Mouse (Mus musculus) neural tube, embryonic 14.5 days (tissue): ENCODE measurements around the gene Msx1. TPM values are rescaled to one million over a fixed set of nuclear protein-coding genes. Genes with fewer than 3 reads are reported as not detected.

Experiments used
- ATAC-seq: fragments of 200-750 bp; cut with Nextera tagmentation; 2 replicates; pipeline ENCODE4 v1.8.0; 2017; ENCODE audit warnings: low read depth, mild to moderate bottlenecking, moderate TSS enrichment, moderate library complexity
- H3K27ac ChIP-seq: fragments of 300-500 bp; sonication (generic); 2 replicates; pipeline ENCODE4 v1.5.1; 2014; ENCODE audit warnings: low read depth, mild to moderate bottlenecking, control low read depth, low read length, moderate library complexity, mixed read lengths
- H3K27me3 ChIP-seq: fragments of 300-500 bp; sonication (generic); 2 replicates; pipeline ENCODE4 v1.6.1; 2014; ENCODE audit warnings: low read length; ENCODE audit not compliant: control insufficient read depth, insufficient read depth
- H3K36me3 ChIP-seq: fragments of 300-500 bp; sonication (generic); 2 replicates; pipeline ENCODE4 v1.6.1; 2014; ENCODE audit warnings: low read length, mixed read lengths; ENCODE audit not compliant: control insufficient read depth, insufficient read depth
- H3K4me1 ChIP-seq: fragments of 300-500 bp; sonication (generic); 2 replicates; pipeline ENCODE4 v1.6.1; 2014; ENCODE audit warnings: low read length; ENCODE audit not compliant: control insufficient read depth, insufficient read depth
- H3K4me2 ChIP-seq: fragments of 300-500 bp; sonication (generic); 2 replicates; pipeline ENCODE4 v1.6.1; 2014; ENCODE audit warnings: mild to moderate bottlenecking, low read depth, low read length, control low read depth
- H3K4me3 ChIP-seq: fragments of 300-500 bp; sonication (generic); 2 replicates; pipeline ENCODE4 v1.5.1; 2014; ENCODE audit warnings: low read depth, low read length, control low read depth, mixed read lengths
- H3K9ac ChIP-seq: fragments of 300-500 bp; sonication (generic); replicated peaks from 2 replicates; pipeline ENCODE4 v1.6.1; 2014; ENCODE audit warnings: low read depth, mild to moderate bottlenecking, control low read depth, low read length, mixed read lengths
- H3K9me3 ChIP-seq: fragments of 300-500 bp; sonication (generic); 2 replicates; pipeline ENCODE4 v1.6.1; 2016; ENCODE audit warnings: low read length; ENCODE audit not compliant: control insufficient read depth
- WGBS: fragments of 180-500 bp; shearing (Covaris S2); extraction: QIAGEN DNeasy Blood & Tissue Kit; methylation state at CpG from one replicate; pipeline ENCODE4 v1.1.7; 2014; 5-methylcytosine and 5-hydroxymethylcytosine counted together
- polyA plus RNA-seq: library from polyadenylated mRNA; unstranded; fragments of >200 nt; fragmentation: Nextera tagmentation; extraction: Ambion mirVana; gene quantifications from 2 replicates; pipeline ENCODE4 v1.2.1, GENCODE M21; 2014

The Msx1 gene
- polyA plus RNA-seq, 1 experiment from 2014 or later = 11.8 TPM

DNA sequence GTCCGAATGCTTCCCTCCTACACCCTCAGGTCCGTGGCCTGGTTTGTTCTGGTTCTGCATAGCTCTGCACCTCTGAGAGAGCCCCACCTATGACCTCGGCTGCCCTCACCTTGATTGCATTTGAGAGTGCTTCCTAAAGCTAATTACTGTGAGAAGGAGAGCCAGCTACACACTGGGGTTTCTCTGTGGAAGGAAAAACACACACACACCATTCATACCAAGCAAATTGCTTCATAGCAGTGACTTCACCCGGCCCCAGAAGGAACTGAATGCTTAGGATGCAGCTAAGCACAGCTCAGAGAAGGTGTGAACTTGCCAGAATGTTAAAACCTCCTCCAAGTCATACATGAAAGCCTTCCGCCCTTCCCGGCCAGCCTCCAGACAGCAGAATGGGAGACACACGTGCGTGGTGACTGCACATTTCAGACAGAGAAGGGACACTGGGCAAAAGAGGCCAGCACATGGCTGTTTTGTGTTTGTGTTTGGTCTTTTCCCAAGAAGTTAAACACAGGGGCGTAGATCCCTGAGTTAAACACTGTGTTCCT is 39.5 kb downstream of the Msx1 start:
- Histone ChIP-seq H3K4me2 (no peak overlapping the region), H3K4me3 (no peak overlapping the region), H3K9me3 (no peaks in the 10 kb centered on the region), H3K9ac (no peak overlapping the region), H3K36me3 (no peaks in the 10 kb centered on the region), H3K27ac (no peak overlapping the region), H3K27me3 (no peaks in the 10 kb centered on the region), H3K4me1 (no peaks in the 10 kb centered on the region)
- 85% methylated on average over 9 of the region's 9 CpGs for WGBS
- no peak for ATAC-seq

DNA sequence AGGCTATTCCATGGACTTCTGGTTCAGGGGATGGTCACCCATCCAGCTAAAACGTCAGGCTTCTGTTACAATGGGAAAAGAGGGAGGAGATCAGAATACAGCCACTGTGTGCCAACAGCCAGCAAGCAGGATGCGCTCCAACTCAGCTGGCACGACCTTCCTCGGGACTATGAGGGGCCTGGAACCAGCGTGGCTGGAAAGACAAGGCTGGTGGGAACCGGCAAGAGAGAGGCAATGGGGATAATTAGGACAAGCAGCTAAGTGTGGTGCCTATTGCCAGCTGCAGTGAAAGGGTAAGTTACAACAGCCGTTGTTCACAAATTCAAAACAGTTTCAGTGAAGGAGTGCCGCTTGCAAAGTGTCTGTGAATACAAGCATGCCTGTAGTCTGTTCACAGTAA is 41.1 kb downstream of the Msx1 start:
- WGBS = 53% methylated on average over 8 of the region's 8 CpGs
- Histone ChIP-seq H3K9ac (no peak overlapping the region), H3K36me3 (no peaks in the 10 kb centered on the region), H3K27ac (no peak overlapping the region), H3K4me3 (no peak overlapping the region), H3K9me3 (no peaks in the 10 kb centered on the region), H3K4me1 (no peaks in the 10 kb centered on the region), H3K4me2 (no peak overlapping the region), H3K27me3 (no peaks in the 10 kb centered on the region)
- ATAC-seq = no peak

DNA sequence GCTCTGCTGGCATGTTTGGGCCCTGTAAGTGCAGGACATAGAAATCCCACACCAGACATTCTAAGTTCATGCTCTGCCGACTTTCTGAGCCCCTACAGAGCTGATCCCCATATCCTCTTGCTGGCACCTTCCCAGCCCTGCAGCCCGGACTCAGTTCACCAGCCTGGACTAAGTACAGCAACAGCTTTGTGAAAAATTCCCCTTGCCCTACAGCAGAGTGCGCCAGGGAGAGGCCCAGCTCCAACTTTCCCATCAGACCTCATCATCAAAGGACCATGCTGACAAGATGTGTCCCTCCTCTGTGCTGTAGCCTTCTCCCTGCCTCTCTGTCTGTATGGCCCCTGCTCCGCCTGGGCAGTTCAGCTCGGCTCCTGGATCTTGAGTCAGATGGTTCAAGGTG is 48.7 kb downstream of the Msx1 start:
- Histone ChIP-seq H3K27me3 (0 out of 2 replicates have a peak, but pooled peaks cover 4% of the 10 kb centered on the region), H3K4me1 (no peaks in the 10 kb centered on the region), H3K4me2 (no peak overlapping the region), H3K4me3 (no peak overlapping the region), H3K27ac (no peak overlapping the region), H3K9me3 (no peaks in the 10 kb centered on the region), H3K9ac (no peak overlapping the region), H3K36me3 (no peaks in the 10 kb centered on the region)
- 52% methylated on average over 5 of the region's 5 CpGs for WGBS
- no peak for ATAC-seq

DNA sequence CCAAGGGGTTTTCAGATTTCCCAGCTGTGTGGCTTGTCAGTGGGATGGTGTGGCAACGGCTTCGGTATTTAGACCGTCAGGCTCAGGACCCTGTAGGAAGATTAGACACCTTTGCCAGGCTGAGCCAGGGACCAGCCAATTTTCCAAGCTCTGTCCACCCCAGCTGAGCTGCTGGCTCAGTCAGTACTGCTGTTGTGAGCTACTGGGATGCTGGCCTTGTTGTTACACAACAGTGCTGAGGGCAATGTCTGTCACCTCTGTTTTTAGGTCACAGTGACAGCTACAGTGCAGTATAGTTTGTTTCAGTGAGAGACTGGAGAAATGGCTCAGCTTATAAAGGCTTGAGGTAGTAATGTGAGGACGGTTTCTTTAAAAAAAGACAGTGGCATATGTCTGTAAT is 50.4 kb downstream of the Msx1 start:
- H3K9ac ChIP-seq = no peak overlapping the region
- 91% methylated on average over 4 of the region's 4 CpGs for WGBS
- H3K4me3 ChIP-seq = no peak overlapping the region
- 0 out of 2 replicates have a peak, but pooled peaks cover 4% of the 10 kb centered on the region for H3K27me3 ChIP-seq
- no peaks in the 10 kb centered on the region for H3K9me3 ChIP-seq
- no peak for ATAC-seq
- no peak overlapping the region for H3K27ac ChIP-seq
- H3K36me3 ChIP-seq = no peaks in the 10 kb centered on the region
- H3K4me1 ChIP-seq = 0 out of 2 replicates have a peak, but pooled peaks cover 5% of the 10 kb centered on the region
- H3K4me2 ChIP-seq = no peak overlapping the region

DNA sequence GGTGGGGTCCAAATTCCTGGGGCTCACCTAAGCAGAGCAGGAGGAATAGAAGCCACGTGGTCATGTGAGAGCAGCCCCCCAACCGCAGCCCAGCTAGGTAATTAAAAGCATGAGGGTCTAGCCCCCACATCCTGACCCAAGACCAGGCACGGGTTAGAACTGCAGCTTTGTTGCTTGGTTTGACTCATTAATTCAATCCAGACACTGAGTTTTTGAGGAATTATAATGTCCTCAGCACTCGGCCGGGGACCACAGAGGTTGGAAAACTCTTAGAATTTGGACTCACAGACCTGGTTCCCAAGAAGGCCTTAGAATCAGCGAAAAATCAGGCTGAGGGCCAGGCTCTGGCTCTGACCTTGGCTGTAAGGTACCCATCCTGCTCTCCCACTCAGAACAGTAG is 53.5 kb downstream of the Msx1 start:
- Histone ChIP-seq H3K4me2 (no peak overlapping the region), H3K9me3 (no peaks in the 10 kb centered on the region), H3K4me3 (no peak overlapping the region), H3K27ac (no peak overlapping the region), H3K36me3 (no peaks in the 10 kb centered on the region), H3K4me1 (peaks cover 5% of the 10 kb centered on the region; the same call in 1 of the 2 replicates), H3K9ac (no peak overlapping the region), H3K27me3 (peaks cover 8% of the 10 kb centered on the region; the same call in 1 of the 2 replicates)
- no peak for ATAC-seq
- 87% methylated on average over 6 of the region's 6 CpGs for WGBS

Other genes with a start within 250 kb of the Msx1 start
- 45.1 and 55.0 TPM in 2 replicates for gene Stk32b, start 107.4 kb downstream of the Msx1 start, polyA plus RNA-seq
- 0.28 and 0.84 TPM in 2 replicates for gene Cytl1, start 89.1 kb downstream of the Msx1 start, polyA plus RNA-seq
- 38.7 and 40.6 TPM in 2 replicates for gene Stx18, start 214.2 kb upstream of the Msx1 start, polyA plus RNA-seq